Mouse (Mus musculus) embryonic facial prominence, embryonic 11.5 days (tissue): ENCODE data around the gene Mindy2. TPM values are rescaled to one million over a fixed set of nuclear protein-coding genes. Genes with fewer than 3 reads are reported as not detected.

ENCODE experiments used
- ATAC-seq: fragments of 200-750 bp; cut with Nextera tagmentation; replicated peaks from 2 replicates; pipeline ENCODE4 v1.8.0; 2017; ENCODE audit warnings: low read depth; ENCODE audit not compliant: insufficient number of reproducible peaks, low FRiP score, low TSS enrichment
- DNase-seq: peaks from one replicate; pipeline ENCODE4 v3.0.0-alpha.2; 2015; ENCODE audit warnings: low spot score
- H3K27ac ChIP-seq: fragments of 300-500 bp; sonication (generic); replicated peaks from 2 replicates; pipeline ENCODE4 v1.5.1; 2014; ENCODE audit warnings: mild to moderate bottlenecking, low read depth, low read length, control low read depth
- H3K27me3 ChIP-seq: fragments of 300-500 bp; sonication (generic); 2 replicates; pipeline ENCODE4 v1.6.1; 2014; ENCODE audit warnings: mild to moderate bottlenecking, low read length, moderate library complexity, mixed read lengths; ENCODE audit not compliant: control insufficient read depth, insufficient read depth
- H3K36me3 ChIP-seq: fragments of 300-500 bp; sonication (generic); replicated peaks from 2 replicates; pipeline ENCODE4 v1.6.1; 2014; ENCODE audit warnings: low read depth, mild to moderate bottlenecking, low read length, moderate library complexity, mixed read lengths; ENCODE audit not compliant: control insufficient read depth, insufficient read depth
- H3K4me1 ChIP-seq: fragments of 300-500 bp; sonication (generic); 2 replicates; pipeline ENCODE4 v1.6.1; 2014; ENCODE audit warnings: low read length, mixed read lengths; ENCODE audit not compliant: control insufficient read depth, insufficient read depth
- H3K4me2 ChIP-seq: fragments of 300-500 bp; sonication (generic); 2 replicates; pipeline ENCODE4 v1.6.1; 2014; ENCODE audit warnings: low read depth, mild to moderate bottlenecking, control low read depth, low read length, moderate library complexity
- H3K4me3 ChIP-seq: fragments of 300-500 bp; sonication (generic); 2 replicates; pipeline ENCODE4 v1.5.1; 2014; ENCODE audit warnings: low read depth, low read length, control low read depth
- H3K9ac ChIP-seq: fragments of 300-500 bp; sonication (generic); replicated peaks from 2 replicates; pipeline ENCODE4 v1.6.1; 2014; ENCODE audit warnings: mild to moderate bottlenecking, control low read depth, low read length
- H3K9me3 ChIP-seq: fragments of 300-500 bp; sonication (generic); replicated peaks from 2 replicates; pipeline ENCODE4 v1.6.1; 2016; ENCODE audit warnings: mild to moderate bottlenecking, low read length, inconsistent platforms, mixed read lengths; ENCODE audit not compliant: control insufficient read depth
- WGBS: fragments of 180-500 bp; shearing (Covaris S2); extraction: QIAGEN DNeasy Blood & Tissue Kit; methylation state at CpG from one replicate; pipeline ENCODE4 v1.1.7; 2014; 5-methylcytosine and 5-hydroxymethylcytosine counted together
- polyA plus RNA-seq: library from polyadenylated mRNA; unstranded; fragments of >200 nt; fragmentation: Nextera tagmentation; extraction: Ambion mirVana; gene quantifications from 2 replicates; pipeline ENCODE4 v1.2.1, GENCODE M21; 2014

The Mindy2 gene
- polyA plus RNA-seq, 1 experiment from 2014 or later: 6.5 TPM

DNA sequence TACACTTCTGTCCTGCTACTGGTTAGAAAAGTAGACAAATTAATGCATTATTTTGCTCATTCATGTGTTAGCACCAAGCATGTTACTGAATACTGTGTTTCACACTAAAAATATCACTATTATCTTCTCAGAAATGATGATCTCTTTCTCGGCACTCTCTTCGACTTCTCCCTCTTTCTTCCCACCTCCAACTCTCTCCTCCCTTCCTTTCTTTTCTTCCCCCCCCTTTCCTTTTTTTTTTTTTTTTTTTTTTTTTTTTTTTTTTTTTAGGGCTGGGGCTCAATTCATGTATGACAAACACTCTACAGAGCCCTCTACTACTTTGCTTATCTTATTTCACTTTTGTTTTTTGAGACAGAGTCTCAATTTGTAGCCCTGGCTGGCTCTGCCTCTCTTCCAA lies 1.3 kb upstream of the Mindy2 start:
- Histone ChIP-seq H3K4me3 (no peak overlapping the region), H3K36me3 (no peaks in the 10 kb centered on the region), H3K27me3 (no peaks in the 10 kb centered on the region), H3K27ac (no peak overlapping the region), H3K9me3 (no peaks in the 10 kb centered on the region), H3K4me2 (no peak overlapping the region), H3K9ac (no peak overlapping the region), H3K4me1 (no peaks in the 10 kb centered on the region)
- ATAC-seq (no peak), DNase-seq (no peak)
- WGBS: 67% methylated on average over 2 of the region's 2 CpGs

DNA sequence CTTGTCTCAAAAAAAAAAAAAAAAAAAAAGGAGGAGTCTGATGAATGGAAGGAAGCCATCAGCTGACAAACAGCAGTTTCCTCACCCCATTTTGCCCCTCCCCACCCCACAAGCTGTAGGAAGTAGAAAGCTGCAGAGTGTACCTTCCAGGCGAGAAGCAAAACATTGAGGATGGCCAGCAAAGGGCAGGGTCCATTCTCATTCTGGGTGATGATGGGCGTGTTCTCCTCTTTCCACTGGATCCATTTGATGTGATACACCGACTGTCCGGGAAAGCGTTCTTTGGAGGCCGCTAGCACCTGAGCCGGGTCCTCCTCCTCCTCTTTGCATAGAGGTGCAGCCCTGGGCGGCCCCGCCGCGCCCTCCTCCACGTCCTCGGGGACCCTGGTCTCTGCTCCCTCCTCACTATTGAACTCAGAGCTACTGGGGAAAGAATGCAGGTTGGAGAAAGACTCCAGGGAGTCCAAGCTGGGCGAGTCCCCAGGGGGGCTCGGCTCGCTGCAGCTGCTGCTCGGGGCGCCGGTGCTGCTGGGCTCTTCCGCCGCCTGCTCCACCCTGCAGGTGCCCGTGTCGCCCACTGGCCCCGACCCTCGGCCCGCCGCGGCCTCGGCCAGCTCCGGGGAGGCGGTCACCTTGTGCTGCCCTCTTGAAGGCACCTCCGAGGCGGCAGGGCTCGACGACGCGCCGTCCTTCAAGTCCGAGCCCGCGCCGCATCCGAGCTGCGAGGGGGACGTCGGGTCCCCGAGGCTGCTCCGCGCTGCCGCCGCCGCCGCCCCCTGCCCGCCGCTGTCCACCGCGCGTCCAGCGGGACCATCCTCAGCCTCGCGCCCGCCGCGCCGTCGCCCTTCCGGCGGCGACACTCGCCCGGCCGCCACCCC lies 605 bp downstream of the Mindy2 start, which contains the start of gene Gm10642:
TSS of gene Gm10642 (plus strand) at position 122 of the 878 bp plus-strand sequence.
- no peaks in the 10 kb centered on the region for H3K9me3 ChIP-seq
- ATAC-seq: peak; percentile 77
- peak; percentile 27 for DNase-seq
- peak within 1 kb of the TSS; percentile 65; the same call in 1 of the 2 replicates for H3K27ac ChIP-seq
- H3K4me3 ChIP-seq: peak within 1 kb of the TSS; percentile 79
- H3K9ac ChIP-seq: peak within 1 kb of the TSS; percentile 74
- no peaks in the 10 kb centered on the region for H3K36me3 ChIP-seq
- H3K27me3 ChIP-seq: no peaks in the 10 kb centered on the region
- under 1% methylated on average over 55 of the region's 72 CpGs for WGBS
- no peaks in the 10 kb centered on the region for H3K4me1 ChIP-seq
- H3K4me2 ChIP-seq: peak within 1 kb of the TSS; percentile 95

DNA sequence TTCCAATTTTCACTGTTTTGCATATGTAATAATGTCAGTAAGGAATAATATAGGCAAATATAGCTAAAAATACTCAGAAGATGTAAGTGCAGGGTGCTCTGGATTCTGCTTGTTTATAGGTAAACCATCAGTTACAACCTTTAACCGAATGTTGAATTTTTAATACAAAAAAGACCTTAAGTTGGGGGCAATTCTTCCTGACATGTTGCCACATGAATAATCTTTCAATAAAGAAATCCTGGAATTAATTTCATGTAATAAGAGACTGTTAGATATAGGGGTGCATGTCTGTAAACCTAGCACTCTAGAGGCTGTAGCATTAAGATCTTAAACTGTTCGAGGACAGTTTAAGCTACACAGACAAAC lies 1.2 kb downstream of the Mindy2 start:
- Histone ChIP-seq H3K27me3 (no peaks in the 10 kb centered on the region), H3K36me3 (no peaks in the 10 kb centered on the region), H3K9ac (no peak overlapping the region), H3K4me3 (peak overlapping the region; percentile 79), H3K9me3 (no peaks in the 10 kb centered on the region), H3K4me1 (no peaks in the 10 kb centered on the region), H3K4me2 (peak overlapping the region; percentile 95; the same call in 1 of the 2 replicates), H3K27ac (no peak overlapping the region)
- no peak for DNase-seq
- ATAC-seq: no peak
- 40% methylated on average over 2 of the region's 2 CpGs for WGBS

DNA sequence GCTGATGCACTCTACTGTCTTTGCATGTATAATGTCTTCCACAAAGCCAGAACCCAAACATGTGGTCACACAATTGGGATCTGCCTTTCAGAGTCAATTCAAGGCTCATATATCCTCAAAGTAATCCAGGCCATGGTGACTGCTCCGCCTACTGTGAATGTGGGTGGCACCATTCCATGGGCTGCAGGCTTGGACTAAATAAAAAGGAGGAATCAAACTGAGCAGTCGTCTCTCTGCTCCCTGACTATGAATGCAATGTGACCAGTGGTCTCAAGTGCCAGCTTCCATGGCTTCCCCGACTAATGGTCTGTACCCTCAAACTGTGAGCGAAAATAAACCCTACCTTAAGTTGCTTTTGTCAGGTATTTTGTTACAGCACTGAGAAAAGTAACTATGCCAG lies 2.5 kb downstream of the Mindy2 start:
- Histone ChIP-seq H3K36me3 (no peaks in the 10 kb centered on the region), H3K4me1 (no peaks in the 10 kb centered on the region), H3K27me3 (no peaks in the 10 kb centered on the region), H3K4me3 (no peak overlapping the region), H3K4me2 (no peak overlapping the region), H3K9ac (no peak overlapping the region), H3K9me3 (no peaks in the 10 kb centered on the region), H3K27ac (no peak overlapping the region)
- 74% methylated on average over 4 of the region's 4 CpGs for WGBS
- ATAC-seq (no peak), DNase-seq (no peak)

DNA sequence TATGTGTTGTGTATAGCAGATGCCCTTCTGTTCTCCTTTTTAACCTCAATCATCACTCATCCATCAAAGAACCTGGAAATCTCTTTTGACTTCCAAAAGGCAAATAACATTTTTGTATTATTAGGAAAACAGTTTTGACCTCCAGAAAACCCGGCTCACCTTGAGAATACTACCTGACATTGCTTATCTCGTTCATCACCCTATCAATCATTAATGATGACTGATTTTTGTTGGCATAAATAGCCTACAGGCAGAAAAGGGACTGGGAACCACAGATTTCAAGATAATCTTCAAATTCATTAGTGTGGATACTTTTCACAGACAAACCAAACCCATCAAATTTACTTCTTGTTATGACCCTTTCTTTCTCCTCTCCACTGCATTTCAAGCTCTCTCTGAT lies 3.1 kb downstream of the Mindy2 start:
- no peaks in the 10 kb centered on the region for H3K36me3 ChIP-seq
- H3K4me1 ChIP-seq: no peaks in the 10 kb centered on the region
- H3K4me2 ChIP-seq: no peak overlapping the region
- ATAC-seq (no peak), DNase-seq (no peak)
- no peak overlapping the region for H3K9ac ChIP-seq
- H3K27ac ChIP-seq: no peak overlapping the region
- no peaks in the 10 kb centered on the region for H3K27me3 ChIP-seq
- no peak overlapping the region for H3K4me3 ChIP-seq
- 76% methylated on average over 2 of the region's 2 CpGs for WGBS
- H3K9me3 ChIP-seq: no peaks in the 10 kb centered on the region

DNA sequence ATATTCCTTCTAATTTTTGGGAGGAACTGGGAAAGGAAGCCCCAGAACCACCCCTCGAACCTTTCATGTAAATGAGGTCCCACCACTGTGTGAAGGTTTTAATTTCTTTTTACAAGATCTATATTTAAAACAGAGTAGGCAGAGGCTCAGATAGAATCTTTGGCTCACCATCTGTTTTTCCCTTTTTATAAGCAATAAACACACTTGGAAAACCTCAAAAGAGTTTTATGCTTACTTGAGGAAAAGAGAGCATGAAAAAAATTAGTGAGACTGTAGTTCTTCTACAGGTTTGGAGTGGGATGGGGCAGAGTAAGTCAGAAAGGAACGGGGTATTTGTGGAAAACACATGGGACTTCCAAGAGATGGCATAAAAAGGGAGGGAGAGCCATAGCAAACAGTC lies 4.8 kb downstream of the Mindy2 start:
- DNase-seq (no peak), ATAC-seq (no peak)
- Histone ChIP-seq H3K27me3 (no peaks in the 10 kb centered on the region), H3K4me2 (no peak overlapping the region), H3K36me3 (no peaks in the 10 kb centered on the region), H3K4me3 (no peak overlapping the region), H3K4me1 (no peaks in the 10 kb centered on the region), H3K9me3 (no peaks in the 10 kb centered on the region), H3K9ac (no peak overlapping the region), H3K27ac (no peak overlapping the region)
- WGBS: 66% methylated on average over 2 of the region's 2 CpGs

DNA sequence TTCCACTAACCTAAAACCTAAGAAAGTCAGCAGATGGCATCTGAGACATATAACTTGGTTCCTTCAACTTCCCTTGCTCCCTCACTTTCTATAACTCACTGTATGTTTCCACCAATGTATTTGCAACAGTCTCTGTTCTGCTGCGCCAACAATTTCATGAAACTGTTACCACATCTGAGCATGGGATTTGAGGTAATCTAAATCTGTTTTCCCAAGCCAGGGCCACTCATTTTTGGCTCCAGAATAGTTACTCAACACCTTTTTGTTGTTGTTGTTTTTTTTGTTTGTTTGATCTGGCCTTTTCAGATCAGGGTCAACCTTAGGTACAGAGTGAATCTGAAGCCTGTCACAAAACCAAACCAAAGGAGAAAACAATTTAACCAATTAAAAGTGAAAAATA lies 6.0 kb downstream of the Mindy2 start:
- no peaks in the 10 kb centered on the region for H3K9me3 ChIP-seq
- no peak overlapping the region for H3K4me2 ChIP-seq
- H3K36me3 ChIP-seq: no peaks in the 10 kb centered on the region
- H3K4me3 ChIP-seq: no peak overlapping the region
- H3K4me1 ChIP-seq: no peaks in the 10 kb centered on the region
- ATAC-seq (no peak), DNase-seq (no peak)
- H3K27ac ChIP-seq: no peak overlapping the region
- H3K9ac ChIP-seq: no peak overlapping the region
- H3K27me3 ChIP-seq: no peaks in the 10 kb centered on the region
- 97% methylated on average over 1 of the region's 1 CpGs for WGBS

DNA sequence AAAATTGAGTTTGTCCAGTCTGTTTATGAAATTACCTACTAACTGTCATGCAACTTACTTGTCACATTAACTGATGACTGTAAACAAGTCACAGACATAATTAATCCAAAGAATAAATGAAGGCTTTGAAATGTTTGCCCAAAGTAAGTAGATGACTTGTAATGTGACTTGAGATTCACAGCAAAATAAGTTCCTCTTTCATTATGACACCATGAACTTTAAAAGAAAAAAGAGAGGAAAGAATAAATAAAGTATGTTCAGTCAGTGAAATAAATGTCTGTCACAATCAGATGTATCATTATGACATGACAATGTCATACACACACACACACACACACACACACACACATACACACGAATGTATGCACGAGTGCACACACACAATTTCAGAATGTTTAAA lies 6.7 kb downstream of the Mindy2 start:
- Histone ChIP-seq H3K36me3 (no peaks in the 10 kb centered on the region), H3K27me3 (no peaks in the 10 kb centered on the region), H3K4me3 (no peak overlapping the region), H3K9me3 (no peaks in the 10 kb centered on the region), H3K9ac (no peak overlapping the region), H3K27ac (no peak overlapping the region), H3K4me1 (no peaks in the 10 kb centered on the region), H3K4me2 (no peak overlapping the region)
- WGBS: 88% methylated on average over 2 of the region's 2 CpGs
- ATAC-seq (no peak), DNase-seq (no peak)
